Mouse (Mus musculus): Measurements from ENCODE around the gene Fam114a1. TPM values are rescaled to one million over a fixed set of nuclear protein-coding genes. Genes with fewer than 3 reads are reported as not detected.

Gene Fam114a1
- polyA plus RNA-seq, 1 experiment = 18.9 TPM

GRCm38 (mm10) chr5:65071689-65072118, 101.8 kb downstream of the Fam114a1 start:
- Histone ChIP-seq H3K27ac (ENCODE audit: insufficient read depth, low read depth, low read length) (no peak overlapping the region), H3K27me3 (ENCODE audit: control insufficient read depth, insufficient read depth, low read length) (no peaks in the 10 kb centered on the region), H3K4me1 (ENCODE audit: control insufficient read depth, insufficient read depth, insufficient read length, low read length) (no peaks in the 10 kb centered on the region), H3K4me3 (ENCODE audit: low read depth, low read length) (no peak overlapping the region), H3K36me3 (ENCODE audit: control insufficient read depth, insufficient read depth, low read length) (no peaks in the 10 kb centered on the region; the same call in 1 of the 2 replicates)
- no peak for TF ChIP-seq POLR2A (IDR thresholded peaks at IDR 0.05; ENCODE audit: low read depth, low read length)
- TF ChIP-seq CTCF (IDR thresholded peaks at IDR 0.05; ENCODE audit: extremely low read depth, insufficient read length, insufficient replicate concordance, low read depth, low read length) = no peak
- WGBS = 82% methylated on average over 6 of the region's 6 CpGs

GRCm38 (mm10) chr5:65073247-65073646, 103.4 kb downstream of the Fam114a1 start:
- no peak for TF ChIP-seq POLR2A (IDR thresholded peaks at IDR 0.05; ENCODE audit: low read depth, low read length)
- no peak for TF ChIP-seq CTCF (IDR thresholded peaks at IDR 0.05; ENCODE audit: extremely low read depth, insufficient read length, insufficient replicate concordance, low read depth, low read length)
- Histone ChIP-seq H3K36me3 (ENCODE audit: control insufficient read depth, insufficient read depth, low read length) (no peaks in the 10 kb centered on the region; the same call in 1 of the 2 replicates), H3K27ac (ENCODE audit: insufficient read depth, low read depth, low read length) (no peak overlapping the region), H3K4me1 (ENCODE audit: control insufficient read depth, insufficient read depth, insufficient read length, low read length) (no peaks in the 10 kb centered on the region), H3K4me3 (ENCODE audit: low read depth, low read length) (no peak overlapping the region), H3K27me3 (ENCODE audit: control insufficient read depth, insufficient read depth, low read length) (no peaks in the 10 kb centered on the region)
- 55% methylated on average over 4 of the region's 4 CpGs for WGBS

- H3K36me3 ChIP-seq (ENCODE audit: control insufficient read depth, insufficient read depth, low read length) = no peaks in the 10 kb centered on the region; the same call in 1 of the 2 replicates
- no peaks in the 10 kb centered on the region for H3K27me3 ChIP-seq (ENCODE audit: control insufficient read depth, insufficient read depth, low read length)
- TF ChIP-seq POLR2A (IDR thresholded peaks at IDR 0.05; ENCODE audit: low read depth, low read length) (no peak), CTCF (IDR thresholded peaks at IDR 0.05; ENCODE audit: extremely low read depth, insufficient read length, insufficient replicate concordance, low read depth, low read length) (peak; percentile 30; the same call in 1 of the 2 replicates)
- H3K27ac ChIP-seq (ENCODE audit: insufficient read depth, low read depth, low read length) = no peak overlapping the region
- H3K4me3 ChIP-seq (ENCODE audit: low read depth, low read length) = no peak overlapping the region
- 40% methylated on average over 7 of the region's 7 CpGs for WGBS
- no peaks in the 10 kb centered on the region for H3K4me1 ChIP-seq (ENCODE audit: control insufficient read depth, insufficient read depth, insufficient read length, low read length)
These were observed 104.8 kb downstream of the Fam114a1 start for GRCm38 (mm10) chr5:65074693-65075092.

- TF ChIP-seq CTCF (IDR thresholded peaks at IDR 0.05; ENCODE audit: extremely low read depth, insufficient read length, insufficient replicate concordance, low read depth, low read length) = no peak
- TF ChIP-seq POLR2A (IDR thresholded peaks at IDR 0.05; ENCODE audit: low read depth, low read length) = no peak
- Histone ChIP-seq H3K36me3 (ENCODE audit: control insufficient read depth, insufficient read depth, low read length) (no peaks in the 10 kb centered on the region; the same call in 1 of the 2 replicates), H3K4me3 (ENCODE audit: low read depth, low read length) (no peak overlapping the region), H3K27me3 (ENCODE audit: control insufficient read depth, insufficient read depth, low read length) (no peaks in the 10 kb centered on the region), H3K27ac (ENCODE audit: insufficient read depth, low read depth, low read length) (no peak overlapping the region), H3K4me1 (ENCODE audit: control insufficient read depth, insufficient read depth, insufficient read length, low read length) (no peaks in the 10 kb centered on the region)
- 59% methylated on average over 2 of the region's 2 CpGs for WGBS
These were observed 106.2 kb downstream of the Fam114a1 start for GRCm38 (mm10) chr5:65076087-65076486.

- Histone ChIP-seq H3K4me1 (ENCODE audit: control insufficient read depth, insufficient read depth, insufficient read length, low read length) (no peaks in the 10 kb centered on the region), H3K4me3 (ENCODE audit: low read depth, low read length) (no peak overlapping the region), H3K27me3 (ENCODE audit: control insufficient read depth, insufficient read depth, low read length) (no peaks in the 10 kb centered on the region), H3K36me3 (ENCODE audit: control insufficient read depth, insufficient read depth, low read length) (no peaks in the 10 kb centered on the region; the same call in 1 of the 2 replicates), H3K27ac (ENCODE audit: insufficient read depth, low read depth, low read length) (no peak overlapping the region)
- no peak for TF ChIP-seq CTCF (IDR thresholded peaks at IDR 0.05; ENCODE audit: extremely low read depth, insufficient read length, insufficient replicate concordance, low read depth, low read length)
- TF ChIP-seq POLR2A (IDR thresholded peaks at IDR 0.05; ENCODE audit: low read depth, low read length) = no peak
- WGBS = 27% methylated on average over 3 of the region's 3 CpGs
These were observed 106.9 kb downstream of the Fam114a1 start for GRCm38 (mm10) chr5:65076748-65077147.

GRCm38 (mm10) chr5:65078081-65078480, 108.2 kb downstream of the Fam114a1 start:
- TF ChIP-seq POLR2A (IDR thresholded peaks at IDR 0.05; ENCODE audit: low read depth, low read length) (no peak), CTCF (IDR thresholded peaks at IDR 0.05; ENCODE audit: extremely low read depth, insufficient read length, insufficient replicate concordance, low read depth, low read length) (no peak)
- WGBS = 90% methylated on average over 4 of the region's 4 CpGs
- no peak overlapping the region for H3K4me3 ChIP-seq (ENCODE audit: low read depth, low read length)

GRCm38 (mm10) chr5:65079881-65080280, 110.0 kb downstream of the Fam114a1 start:
- Histone ChIP-seq H3K4me3 (ENCODE audit: low read depth, low read length) (no peak overlapping the region), H3K36me3 (ENCODE audit: control insufficient read depth, insufficient read depth, low read length) (no peaks in the 10 kb centered on the region), H3K27me3 (ENCODE audit: control insufficient read depth, insufficient read depth, low read length) (no peaks in the 10 kb centered on the region), H3K27ac (ENCODE audit: insufficient read depth, low read depth, low read length) (no peak overlapping the region), H3K4me1 (ENCODE audit: control insufficient read depth, insufficient read depth, insufficient read length, low read length) (no peaks in the 10 kb centered on the region)
- TF ChIP-seq POLR2A (IDR thresholded peaks at IDR 0.05; ENCODE audit: low read depth, low read length) (no peak), CTCF (IDR thresholded peaks at IDR 0.05; ENCODE audit: extremely low read depth, insufficient read length, insufficient replicate concordance, low read depth, low read length) (no peak)
- 54% methylated on average over 9 of the region's 9 CpGs for WGBS

More at GRCm38 (mm10) chr5:65078081-65078480, 108.2 kb downstream of the Fam114a1 start:
- H3K36me3 ChIP-seq (ENCODE audit: control insufficient read depth, insufficient read depth, low read length) = no peaks in the 10 kb centered on the region
- H3K27me3 ChIP-seq (ENCODE audit: control insufficient read depth, insufficient read depth, low read length) = no peaks in the 10 kb centered on the region
- no peak overlapping the region for H3K27ac ChIP-seq (ENCODE audit: insufficient read depth, low read depth, low read length)
- H3K4me1 ChIP-seq (ENCODE audit: control insufficient read depth, insufficient read depth, insufficient read length, low read length) = no peaks in the 10 kb centered on the region
